ENCODE assay signal across 14 mouse cellular contexts in the genomic region with DNA sequence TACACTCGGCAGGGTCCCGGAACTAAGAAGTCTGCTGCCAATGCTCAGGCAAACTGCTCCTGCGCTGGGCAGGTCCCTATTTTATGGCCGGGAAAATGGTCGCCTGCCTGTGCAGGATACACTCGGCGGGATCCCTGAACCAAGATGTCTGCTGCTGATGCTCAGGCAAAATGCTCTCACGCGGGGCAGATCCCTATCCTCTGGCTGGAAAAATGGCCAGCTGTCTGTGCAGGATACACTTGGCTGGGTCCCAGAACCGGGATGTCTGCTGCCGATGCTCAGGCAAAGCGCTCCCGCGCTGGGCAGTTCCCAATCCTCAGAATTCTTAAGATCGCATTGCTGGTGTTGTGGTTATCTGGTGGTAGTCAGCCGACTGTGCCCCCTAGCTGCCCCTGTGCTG. TPM values are rescaled to one million over a fixed set of nuclear protein-coding genes. Genes with fewer than 3 reads are reported as not detected.
DNase-seq lines count a peak whose midpoint lies in the region; ATAC-seq and TF ChIP-seq lines count a peak whose summit lies in the region.
"Had no signal": no experiment of that assay in that cellular context is flagged by ENCODE, and none has a peak within 500 bp of the region (broad histone marks: within the 10 kb centered on the region; RNA-seq: fewer than 3 reads in every experiment).

No protein-coding gene starts in this region.

- no peaks in the 10 kb centered on the region for H3K4me1 ChIP-seq in hindbrain, embryonic 15.5 days (replicated peaks)
- no peaks in the 10 kb centered on the region for H3K4me1 ChIP-seq in hindbrain, embryonic 14.5 days (replicated peaks; ENCODE audit: control insufficient read depth, insufficient read depth, low read length)
- H3K4me1 ChIP-seq in E14TG2a.4 (replicated peaks; ENCODE audit: low read depth, low read length) = no peaks in the 10 kb centered on the region
- H3K4me1 ChIP-seq in ES-E14 (ENCODE audit: control insufficient read depth in 2 of 2, insufficient read depth in 2 of 2, low read length in 2 of 2, poor library complexity in 1 of 2) = no peaks in the 10 kb centered on the region

- no peak overlapping the region for H3K27ac ChIP-seq in hindbrain, embryonic 15.5 days (replicated peaks)
- H3K27ac ChIP-seq in hindbrain, embryonic 14.5 days = no peak overlapping the region
- H3K27ac ChIP-seq in ES-E14 (ENCODE audit: insufficient read depth, low read depth, low read length, poor library complexity, severe bottlenecking) = 0 out of 2 replicates have a peak overlapping the region, but pooled peaks have one; percentile 3

- H3K9me3 ChIP-seq in hindbrain, embryonic 15.5 days = no peaks in the 10 kb centered on the region
- H3K9me3 ChIP-seq in hindbrain, embryonic 14.5 days (ENCODE audit: control insufficient read depth, low read length) = no peaks in the 10 kb centered on the region
- H3K9me3 ChIP-seq in E14TG2a.4 (ENCODE audit: low read length) = no peaks in the 10 kb centered on the region
- no peaks in the 10 kb centered on the region for H3K9me3 ChIP-seq in ES-E14 (ENCODE audit: control insufficient read depth, insufficient read depth, low read depth, low read length)

- no peak overlapping the region for H3K9ac ChIP-seq in hindbrain, embryonic 15.5 days
- H3K9ac ChIP-seq in hindbrain, embryonic 14.5 days = no peak overlapping the region
- peak overlapping the region; percentile 78 for H3K9ac ChIP-seq in ES-E14 (ENCODE audit: insufficient read depth, low read depth, low read length, poor library complexity, severe bottlenecking)

- ATAC-seq in hindbrain, embryonic 15.5 days (ENCODE audit: low FRiP score, low read depth) = no peak
- ATAC-seq in hindbrain, embryonic 14.5 days (ENCODE audit: low FRiP score) = no peak

- H3K36me3 ChIP-seq in hindbrain, embryonic 15.5 days = no peaks in the 10 kb centered on the region
- no peaks in the 10 kb centered on the region for H3K36me3 ChIP-seq in hindbrain, embryonic 14.5 days (replicated peaks; ENCODE audit: control insufficient read depth, insufficient read depth)
- no peaks in the 10 kb centered on the region for H3K36me3 ChIP-seq in E14TG2a.4 (ENCODE audit: insufficient read depth, low read length)
- H3K36me3 ChIP-seq in ES-E14 (ENCODE audit: control insufficient read depth, insufficient read depth, low read length, poor library complexity, severe bottlenecking) = no peaks in the 10 kb centered on the region

- H3K4me2 ChIP-seq in hindbrain, embryonic 15.5 days = peak overlapping the region; percentile 13; the same call in 1 of the 2 replicates
- no peak overlapping the region for H3K4me2 ChIP-seq in hindbrain, embryonic 14.5 days (replicated peaks)

- DNase-seq in hindbrain, embryonic 14.5 days (ENCODE audit: low spot score) = no peak
- DNase-seq in ES-E14 (ENCODE audit: low read depth, low spot score) = peak; percentile 19
- peak; percentile 65 to 71 for DNase-seq in cerebellum, postnatal 25 days
- no peak for DNase-seq in frontal cortex, postnatal 14 days (ENCODE audit: low spot score in 2 of 2)
- DNase-seq in spleen, postnatal 36 days (ENCODE audit: low spot score in 2 of 2) = no peak
- DNase-seq in c-Kit-positive CD71-positive TER-119-positive erythroid progenitor cells, embryonic 14.5 days (ENCODE audit: low spot score) = no peak
- DNase-seq: kidney, adult 9 months; spleen, adult 18-20 months had no signal

- 0 out of 2 replicates have a peak overlapping the region, but pooled peaks have one; percentile 5 for H3K4me3 ChIP-seq in hindbrain, embryonic 15.5 days
- H3K4me3 ChIP-seq in hindbrain, embryonic 14.5 days (replicated peaks; ENCODE audit: low read length) = no peak overlapping the region
- H3K4me3 ChIP-seq in E14TG2a.4 (replicated peaks; ENCODE audit: low read length) = peak overlapping the region; percentile 74
- H3K4me3 ChIP-seq in ES-E14 (ENCODE audit: insufficient read depth in 1 of 2, low read depth in 1 of 2, low read length in 2 of 2, poor library complexity in 1 of 2, severe bottlenecking in 1 of 2) = peak overlapping the region; percentile 62 to 73

- no peaks in the 10 kb centered on the region for H3K27me3 ChIP-seq in hindbrain, embryonic 15.5 days
- no peaks in the 10 kb centered on the region for H3K27me3 ChIP-seq in hindbrain, embryonic 14.5 days (ENCODE audit: control insufficient read depth, insufficient read depth, low read length)
- H3K27me3 ChIP-seq in E14TG2a.4 (ENCODE audit: insufficient read depth, low read length) = no peaks in the 10 kb centered on the region

- WGBS in hindbrain, embryonic 15.5 days = 55% methylated on average over 16 of the region's 16 CpGs
- WGBS in hindbrain, embryonic 14.5 days = 59% methylated on average over 16 of the region's 16 CpGs

- no peak for TF ChIP-seq CTCF in E14TG2a.4 (conservative IDR thresholded peaks at IDR 0.05; ENCODE audit: low read length)

- in situ Hi-C loops in ES-E14 (cut with MboI; ENCODE audit: low sequenced_read_pairs in 2 of 2, unreplicated experiment in 2 of 2) = no loop called here

TF ChIP-seq in ES-E14, 5 proteins besides CTCF, POLR2A, EP300 and RAD21:
- TF ChIP-seq ZNF384 (IDR thresholded peaks at IDR 0.05; ENCODE audit: low read depth, low read length) (no peak), ZC3H11A (IDR thresholded peaks at IDR 0.05; ENCODE audit: borderline replicate concordance, low read depth, low read length) (no peak)

RNA-seq across cellular contexts. Expression of a gene that starts 13.7 kb away (rescaled TPM):
- 0.16 TPM in 1 of 2 replicates, not detected in the other for polyA plus RNA-seq in hindbrain, embryonic 15.5 days (2015; fragmentation: Nextera tagmentation; extraction: Ambion mirVana)
- polyA plus RNA-seq in hindbrain, embryonic 14.5 days (2014; fragmentation: Nextera tagmentation; extraction: Ambion mirVana) = not detected in 2 replicates
- 0.13 and 0.85 TPM in 2 replicates for total RNA-seq in ES-E14 (2012; rRNA removed)
- total RNA-seq: gastrocnemius, adult 8-10 months; left cerebral cortex, postnatal 10 days; MEL had no signal
- polyA plus RNA-seq: neural tube, embryonic 14.5 days had no signal

RNA-seq across cellular contexts. Expression of a gene that starts 37.1 kb away (rescaled TPM):
- polyA plus RNA-seq in hindbrain, embryonic 15.5 days (2015; fragmentation: Nextera tagmentation; extraction: Ambion mirVana) = 2.1 and 2.8 TPM in 2 replicates
- 2.2 and 2.7 TPM in 2 replicates for polyA plus RNA-seq in hindbrain, embryonic 14.5 days (2014; fragmentation: Nextera tagmentation; extraction: Ambion mirVana)
- 5.8 and 13.1 TPM in 2 replicates for total RNA-seq in ES-E14 (2012; rRNA removed)

Comparison
In these comparisons a context has a peak if more than half of its experiments do, and no peak if none do; other contexts are left out.
1. DNase-seq: peak in ES-E14 (single experiment) and cerebellum, postnatal 25 days (2 of 2); none in hindbrain, embryonic 14.5 days (single experiment), frontal cortex, postnatal 14 days (0 of 2), spleen, postnatal 36 days (0 of 2) and c-Kit-positive CD71-positive TER-119-positive erythroid progenitor cells, embryonic 14.5 days (single experiment).